Mouse (Mus musculus) brain, embryonic 14.5 days (tissue): Measurements from ENCODE around the gene Tomm40l. TPM values are rescaled to one million over a fixed set of nuclear protein-coding genes. Genes with fewer than 3 reads are reported as not detected.

Source experiments
- DNase-seq: peaks from one replicate; pipeline ENCODE4 v3.0.0-alpha.2; 2011; ENCODE audit warnings: low read depth
- CTCF ChIP-seq: fragments of 200-500 bp; IDR thresholded peaks from 2 replicates; pipeline ENCODE4 v1.5.1; 2012; ENCODE audit warnings: inconsistent platforms, mild to moderate bottlenecking, moderate library complexity, borderline replicate concordance; ENCODE audit not compliant: insufficient read depth, insufficient read length; ENCODE audit errors: extremely low read depth
- POLR2A ChIP-seq: fragments of 200-500 bp; IDR thresholded peaks from 2 replicates; pipeline ENCODE4 v1.6.1; 2012; ENCODE audit warnings: mild to moderate bottlenecking, inconsistent platforms, borderline replicate concordance; ENCODE audit not compliant: poor library complexity, insufficient read depth, insufficient read length, severe bottlenecking; ENCODE audit errors: extremely low read depth
- polyA plus RNA-seq: library from polyadenylated mRNA; depleted of rRNA; stranded (reverse); fragments of >200 nt; gene quantifications from 2 replicates; pipeline ENCODE4 v1.2.3, GENCODE M21; 2012

Tomm40l gene
- polyA plus RNA-seq, 1 experiment: 38.1 TPM

- TF ChIP-seq CTCF: no peak
- TF ChIP-seq POLR2A: no peak
- DNase-seq: no peak
Measured at GRCm38 (mm10) chr1:171212854-171213253, 9.5 kb downstream of the Tomm40l start.

DNA sequence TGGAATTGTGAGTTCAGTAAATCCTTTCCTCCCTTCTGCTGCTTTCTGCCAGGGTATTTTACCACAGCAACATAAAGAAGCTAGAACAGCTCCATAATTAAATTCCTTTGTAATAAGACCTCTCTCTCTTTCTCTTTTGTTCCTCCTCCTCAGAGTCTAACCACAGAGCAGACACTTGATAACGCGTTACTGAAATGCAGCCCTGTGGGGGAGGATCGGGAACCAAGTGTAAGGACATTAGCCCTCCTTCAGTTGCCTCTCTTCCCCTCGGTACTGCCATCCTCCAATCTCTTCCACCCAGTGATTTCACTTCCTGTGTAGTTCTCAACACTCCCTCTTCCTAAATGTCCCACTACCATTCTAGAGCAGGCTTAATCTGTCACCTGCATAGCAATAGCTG, 12.9 kb downstream of the Tomm40l start:
- DNase-seq: no peak
- no peak for TF ChIP-seq POLR2A
- no peak for TF ChIP-seq CTCF

DNA sequence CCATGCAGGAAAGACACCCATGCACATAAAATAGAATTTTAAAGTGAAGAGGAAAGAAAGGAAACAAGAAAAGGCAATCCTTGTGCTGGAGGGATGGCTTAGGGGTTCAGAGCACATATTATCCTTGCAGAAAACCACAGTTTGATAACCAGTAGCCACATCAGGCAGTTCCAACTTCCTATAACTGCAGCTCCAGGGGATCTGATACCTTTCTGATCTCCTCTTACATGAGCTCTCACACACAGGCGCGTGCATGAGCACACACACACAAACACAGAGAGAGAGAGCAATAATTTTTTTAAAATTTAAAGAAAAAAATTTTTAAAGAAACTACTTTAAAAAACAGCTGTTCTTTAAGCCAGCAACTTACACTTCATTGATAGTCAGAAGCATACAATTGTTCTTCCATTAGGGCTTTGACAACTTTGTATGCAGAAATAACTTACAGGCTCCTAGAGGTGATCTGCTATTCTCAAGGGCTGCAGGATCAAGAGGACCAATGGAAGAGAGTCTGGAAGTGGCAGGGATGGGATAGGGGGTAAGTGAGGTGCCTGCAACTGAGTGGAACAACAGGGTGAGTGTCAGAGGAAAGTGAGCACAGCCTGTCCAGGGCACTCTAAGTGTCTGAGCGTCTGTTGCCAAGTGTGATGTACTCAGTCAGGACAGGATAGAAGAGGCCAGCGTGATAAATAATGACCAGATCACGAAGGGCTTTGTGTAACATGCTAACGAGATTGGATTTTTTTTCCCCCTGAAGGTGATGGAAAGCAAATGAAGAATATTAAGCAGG, 16.4 kb downstream of the Tomm40l start:
- TF ChIP-seq CTCF (no peak), POLR2A (no peak)
- no peak for DNase-seq

DNA sequence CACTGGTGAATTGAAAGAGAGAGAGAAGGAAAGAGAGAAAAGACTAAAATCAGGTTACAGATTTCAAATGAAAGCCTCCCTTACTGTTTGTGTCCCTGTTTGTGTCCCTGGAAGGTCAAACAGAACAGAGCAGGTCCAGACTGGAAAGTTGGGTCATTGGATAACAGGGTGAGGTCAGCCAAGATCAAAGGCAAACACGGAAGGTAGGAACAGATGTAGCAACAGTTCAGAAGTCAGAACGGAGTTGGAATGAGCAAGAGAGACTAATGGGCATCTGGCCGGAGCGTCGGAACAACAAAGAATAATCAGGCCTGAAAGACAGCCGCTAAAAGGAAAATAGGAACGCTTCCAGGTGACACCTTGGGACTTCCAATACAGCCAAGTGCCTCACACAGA, 18.1 kb downstream of the Tomm40l start:
- no peak for TF ChIP-seq CTCF
- TF ChIP-seq POLR2A: no peak
- DNase-seq: no peak

- DNase-seq: no peak
- TF ChIP-seq CTCF: no peak
- no peak for TF ChIP-seq POLR2A
Measured at GRCm38 (mm10) chr1:171203471-171204248, 18.7 kb downstream of the Tomm40l start.

- no peak for DNase-seq
- TF ChIP-seq CTCF (no peak), POLR2A (no peak)
Measured at GRCm38 (mm10) chr1:171200769-171201168, 21.5 kb downstream of the Tomm40l start.

DNA sequence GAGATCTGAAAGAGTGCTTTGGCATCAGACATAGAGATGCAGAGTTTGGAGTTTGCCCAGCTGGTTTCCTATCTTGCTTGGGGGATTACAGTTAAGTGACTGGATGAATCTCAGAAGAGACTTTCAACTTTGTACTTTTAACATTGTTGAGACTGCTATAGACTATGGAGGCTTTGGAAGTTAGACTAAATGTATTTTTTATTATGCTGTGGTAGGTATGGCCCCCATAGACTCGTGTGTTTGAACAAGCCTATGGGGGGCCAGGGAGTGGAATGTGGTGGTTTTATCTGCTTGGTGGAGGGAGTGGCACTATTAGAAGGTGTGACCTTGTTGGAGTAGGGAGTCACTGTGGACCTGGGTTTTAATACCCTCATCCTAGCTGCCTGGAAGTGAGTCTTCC, 22.8 kb downstream of the Tomm40l start:
- TF ChIP-seq CTCF: no peak
- TF ChIP-seq POLR2A: no peak
- no peak for DNase-seq

DNA sequence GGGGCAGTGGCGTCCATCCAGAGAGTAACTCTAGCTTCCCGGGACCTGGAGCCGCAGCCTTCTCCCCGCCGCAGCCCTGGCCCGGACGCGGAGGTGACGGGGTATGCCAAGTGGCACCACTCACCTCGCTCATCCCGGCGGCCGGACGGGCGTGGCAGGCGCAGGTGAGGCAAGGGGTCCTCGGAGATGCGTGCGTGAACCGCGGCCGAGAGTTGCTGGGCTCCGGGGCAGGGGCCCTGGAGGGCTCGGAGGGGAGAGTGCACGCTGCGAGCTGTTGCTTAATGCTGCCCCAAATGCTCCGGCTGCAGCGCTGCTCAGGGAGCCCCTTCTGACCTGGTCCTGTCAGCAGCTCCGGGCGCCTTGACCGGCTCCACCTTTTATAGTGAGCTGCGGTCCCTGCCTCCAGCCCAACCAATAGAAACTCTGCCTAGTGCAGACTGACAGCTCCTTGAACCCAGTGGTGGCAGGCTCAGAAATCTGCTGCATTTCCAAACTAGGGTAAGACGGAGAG, 26.4 kb downstream of the Tomm40l start, which contains the start of gene Pcp4l1:
Gene Pcp4l1, minus strand, starts transcription at position 382 of the 511 bp plus-strand sequence.
- TF ChIP-seq CTCF (no peak), POLR2A (no peak)

DNA sequence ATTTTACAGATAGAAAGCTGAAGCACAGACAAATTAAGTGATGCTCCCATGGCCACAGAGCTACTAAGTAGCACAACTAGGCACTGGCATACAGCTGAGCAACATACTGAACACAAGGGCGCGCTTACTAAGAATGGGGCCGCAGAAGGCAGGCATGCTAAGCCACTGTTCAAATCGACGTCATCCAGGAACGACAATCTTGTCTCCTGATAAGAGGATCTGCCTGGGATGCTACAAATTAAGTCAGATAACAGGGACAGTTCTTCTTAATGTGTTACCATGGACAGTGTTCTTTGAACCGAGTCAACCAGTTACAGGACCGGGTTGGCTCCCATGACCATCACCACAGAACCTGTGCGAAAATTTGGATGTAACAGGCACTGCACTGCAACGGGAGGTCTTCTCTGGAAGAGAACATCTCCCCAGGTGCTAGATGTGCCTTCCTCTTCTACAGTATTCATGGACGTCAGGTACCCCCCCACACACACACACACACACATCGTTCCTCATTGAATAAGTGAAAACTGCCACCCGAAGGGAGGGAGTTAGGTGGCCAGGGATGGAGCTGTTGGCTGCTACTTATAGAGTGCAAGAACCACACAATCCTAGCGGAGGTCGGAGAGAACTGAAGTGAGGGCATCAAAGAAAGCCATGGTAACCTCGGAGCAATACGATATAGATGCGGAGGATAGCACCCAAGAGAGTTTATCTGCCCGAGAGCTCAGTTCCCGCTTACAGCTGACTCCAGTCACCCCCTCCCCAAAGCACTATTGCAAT, 27.1 kb downstream of the Tomm40l start:
- DNase-seq: peak; percentile 23
- TF ChIP-seq POLR2A (no peak), CTCF (no peak)

More for the DNA sequence above, 26.4 kb downstream of the Tomm40l start, which contains the start of gene Pcp4l1:
- DNase-seq: peak; percentile 84

GRCm38 (mm10) chr1:171193911-171194830, 28.1 kb downstream of the Tomm40l start:
- TF ChIP-seq CTCF (no peak), POLR2A (no peak)

More at GRCm38 (mm10) chr1:171193911-171194830, 28.1 kb downstream of the Tomm40l start:
- DNase-seq: no peak
